Comparison of ENCODE assay signal across 20 mouse cellular contexts in the genomic region with DNA sequence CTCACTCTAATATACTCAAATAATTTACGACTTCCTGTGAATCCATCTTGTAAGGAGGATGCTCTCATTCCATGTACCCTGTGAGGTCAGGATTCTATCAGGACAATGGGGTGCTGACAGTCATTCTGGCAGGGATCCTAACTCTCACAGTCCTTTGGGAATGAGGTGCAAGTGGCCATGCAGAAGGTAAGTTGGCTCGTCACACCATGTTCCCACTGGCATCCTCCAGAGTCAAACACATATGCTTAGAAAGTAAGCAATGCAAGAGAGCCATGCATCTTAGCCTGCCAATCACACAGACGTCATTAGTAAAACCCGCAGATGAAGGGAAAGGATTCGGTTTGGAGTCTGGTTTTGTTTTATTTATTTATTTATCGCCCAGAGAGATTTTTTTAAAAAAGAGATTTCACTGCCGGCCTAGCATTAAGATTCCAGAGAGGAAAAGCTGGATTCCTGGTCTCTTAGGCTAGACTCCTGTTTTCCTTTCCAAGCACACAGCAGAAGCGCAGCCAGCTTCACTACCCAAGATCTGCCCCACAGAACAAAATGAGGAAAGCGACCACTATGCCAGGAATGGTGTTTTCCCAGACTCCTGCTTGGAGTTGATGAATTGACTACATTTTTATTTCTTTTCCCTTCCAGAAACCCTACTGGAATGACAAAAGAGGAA.
DNase-seq lines count a peak whose midpoint lies in the region; ATAC-seq lines count a peak whose summit lies in the region.
"Had no signal": no experiment of that assay in that cellular context is flagged by ENCODE, and none has a peak within 500 bp of the region (broad histone marks: within the 10 kb centered on the region; RNA-seq: fewer than 3 reads in every experiment).

No protein-coding gene starts in this region.

- no peaks in the 10 kb centered on the region for H3K27me3 ChIP-seq in forebrain, embryonic 16.5 days (replicated peaks; ENCODE audit: control insufficient read depth, insufficient read depth, low read length)
- H3K27me3 ChIP-seq in forebrain, embryonic 10.5 days (ENCODE audit: poor library complexity, severe bottlenecking) = no peaks in the 10 kb centered on the region
- H3K27me3 ChIP-seq in liver, embryonic 12.5 days (replicated peaks) = no peaks in the 10 kb centered on the region
- no peaks in the 10 kb centered on the region for H3K27me3 ChIP-seq in liver, embryonic 11.5 days (replicated peaks; ENCODE audit: control insufficient read depth, insufficient read depth, low read length)
- H3K27me3 ChIP-seq: embryonic facial prominence, embryonic 15.5 days; hindbrain, embryonic 13.5 days; limb, embryonic 12.5 days; neural tube, embryonic 13.5 days had no signal

- ATAC-seq in forebrain, embryonic 16.5 days = peak; percentile 57; the same call in 1 of the 2 replicates
- no peak for ATAC-seq in liver, embryonic 12.5 days
- ATAC-seq in liver, embryonic 11.5 days (replicated peaks; ENCODE audit: low FRiP score) = no peak
- ATAC-seq: intestine, postnatal 0 days had no signal

- 0 out of 2 replicates have a peak, but pooled peaks cover 5% of the 10 kb centered on the region for H3K4me1 ChIP-seq in forebrain, embryonic 16.5 days (replicated peaks; ENCODE audit: control insufficient read depth, insufficient read depth, low read length)
- peaks cover 31% of the 10 kb centered on the region for H3K4me1 ChIP-seq in forebrain, embryonic 10.5 days
- peaks cover 90% of the 10 kb centered on the region for H3K4me1 ChIP-seq in liver, embryonic 12.5 days
- H3K4me1 ChIP-seq in liver, embryonic 11.5 days (replicated peaks; ENCODE audit: control insufficient read depth, insufficient read depth, low read length) = peaks cover 59% of the 10 kb centered on the region

- 65% methylated on average over 9 of the region's 9 CpGs for WGBS in forebrain, embryonic 16.5 days
- WGBS in forebrain, embryonic 10.5 days = 86% methylated on average over 9 of the region's 9 CpGs
- 72% methylated on average over 9 of the region's 9 CpGs for whole genome bisulfite sequencing in liver, embryonic 12.5 days (ENCODE audit: insufficient replicate concordance)
- WGBS in liver, embryonic 11.5 days = 68% methylated on average over 9 of the region's 9 CpGs

- no peaks in the 10 kb centered on the region for H3K36me3 ChIP-seq in forebrain, embryonic 16.5 days (ENCODE audit: control insufficient read depth, insufficient read depth)
- H3K36me3 ChIP-seq in forebrain, embryonic 10.5 days (replicated peaks) = no peaks in the 10 kb centered on the region
- no peaks in the 10 kb centered on the region for H3K36me3 ChIP-seq in liver, embryonic 12.5 days
- no peaks in the 10 kb centered on the region for H3K36me3 ChIP-seq in liver, embryonic 11.5 days (ENCODE audit: control insufficient read depth, insufficient read depth, low read length)
- H3K36me3 ChIP-seq: embryonic facial prominence, embryonic 15.5 days; hindbrain, embryonic 13.5 days; limb, embryonic 12.5 days; neural tube, embryonic 13.5 days had no signal

- H3K4me2 ChIP-seq in forebrain, embryonic 16.5 days (ENCODE audit: low read length) = no peak overlapping the region
- no peak overlapping the region for H3K4me2 ChIP-seq in liver, embryonic 12.5 days
- no peak overlapping the region for H3K4me2 ChIP-seq in liver, embryonic 11.5 days
- H3K4me2 ChIP-seq: embryonic facial prominence, embryonic 15.5 days; hindbrain, embryonic 13.5 days; limb, embryonic 12.5 days; neural tube, embryonic 13.5 days had no signal

- no peak for DNase-seq in forebrain, embryonic 10.5 days (ENCODE audit: extremely low spot score, low spot score)
- no peak for DNase-seq in liver, embryonic 11.5 days (ENCODE audit: low spot score)
- peak; percentile 19 for DNase-seq in induced T-regulatory cell, adult 2 months (ENCODE audit: low read depth)
- DNase-seq in kidney, postnatal 14 days = peak; percentile 34
- DNase-seq in adrenal gland, adult 2 months = no peak
- DNase-seq in thymus, postnatal 36 days = no peak
- DNase-seq: cerebellum, adult 9-10 months; heart, adult 18-20 months; heart, postnatal 10 days; layer of hippocampus, adult 9-11 months; lung, adult 2 months; lung, postnatal 36 days; right cerebral cortex, postnatal 14 days had no signal

- H3K27ac ChIP-seq in forebrain, embryonic 16.5 days (ENCODE audit: low read length) = no peak overlapping the region
- no peak overlapping the region for H3K27ac ChIP-seq in forebrain, embryonic 10.5 days
- peak overlapping the region; percentile 43; the same call in 1 of the 2 replicates for H3K27ac ChIP-seq in liver, embryonic 12.5 days
- H3K27ac ChIP-seq in liver, embryonic 11.5 days (ENCODE audit: low read depth, low read length) = no peak overlapping the region
- H3K27ac ChIP-seq: embryonic facial prominence, embryonic 15.5 days; hindbrain, embryonic 13.5 days; limb, embryonic 12.5 days; neural tube, embryonic 13.5 days had no signal

- H3K9ac ChIP-seq in forebrain, embryonic 16.5 days (replicated peaks; ENCODE audit: low read depth, low read length) = no peak overlapping the region
- H3K9ac ChIP-seq in liver, embryonic 12.5 days = no peak overlapping the region
- H3K9ac ChIP-seq in liver, embryonic 11.5 days (ENCODE audit: low read depth, low read length) = no peak overlapping the region
- H3K9ac ChIP-seq: embryonic facial prominence, embryonic 15.5 days; hindbrain, embryonic 13.5 days; limb, embryonic 12.5 days; neural tube, embryonic 13.5 days had no signal

- no peaks in the 10 kb centered on the region for H3K9me3 ChIP-seq in forebrain, embryonic 16.5 days (ENCODE audit: control insufficient read depth, low read length)
- H3K9me3 ChIP-seq in forebrain, embryonic 10.5 days = no peaks in the 10 kb centered on the region
- no peaks in the 10 kb centered on the region for H3K9me3 ChIP-seq in liver, embryonic 12.5 days (replicated peaks)
- no peaks in the 10 kb centered on the region for H3K9me3 ChIP-seq in liver, embryonic 11.5 days (ENCODE audit: control insufficient read depth, low read length)
- H3K9me3 ChIP-seq: embryonic facial prominence, embryonic 15.5 days; hindbrain, embryonic 13.5 days; limb, embryonic 12.5 days; neural tube, embryonic 13.5 days had no signal

- no peak overlapping the region for H3K4me3 ChIP-seq in forebrain, embryonic 16.5 days (replicated peaks; ENCODE audit: low read length)
- H3K4me3 ChIP-seq in forebrain, embryonic 10.5 days = no peak overlapping the region
- no peak overlapping the region for H3K4me3 ChIP-seq in liver, embryonic 12.5 days
- H3K4me3 ChIP-seq in liver, embryonic 11.5 days (ENCODE audit: low read depth, low read length) = no peak overlapping the region
- H3K4me3 ChIP-seq: embryonic facial prominence, embryonic 15.5 days; hindbrain, embryonic 13.5 days; limb, embryonic 12.5 days; neural tube, embryonic 13.5 days had no signal

Comparison
In these comparisons a context has a peak if more than half of its experiments do, and no peak if none do; other contexts are left out.
1. DNase-seq: peak in induced T-regulatory cell, adult 2 months (single experiment) and kidney, postnatal 14 days (single experiment); none in forebrain, embryonic 10.5 days (single experiment), liver, embryonic 11.5 days (single experiment), adrenal gland, adult 2 months (single experiment) and thymus, postnatal 36 days (0 of 2).